In genomic region chr4:83219253-83219652, GRCm38 (mm10) we compare ENCODE assay signal across 20 mouse cellular contexts.
DNase-seq lines count a peak whose midpoint lies in the region; ATAC-seq and TF ChIP-seq lines count a peak whose summit lies in the region.
"Had no signal": no experiment of that assay in that cellular context is flagged by ENCODE, and none has a peak within 500 bp of the region (broad histone marks: within the 10 kb centered on the region; RNA-seq: fewer than 3 reads in every experiment).

No protein-coding gene starts in this region.

- H3K27ac ChIP-seq in left cerebral cortex, adult 2 months: peak overlapping the region; percentile 20

- intact Hi-C loops in left cerebral cortex, adult 2 months (cut with DNase I): no loop called here
- intact Hi-C loops in left cerebral cortex, postnatal 10 days (cut with DNase I): no loop called here
- intact Hi-C loops in heart, postnatal 36 days (cut with DNase I): no loop called here

- no peak overlapping the region for H3K4me3 ChIP-seq in left cerebral cortex, adult 2 months

- no peak for TF ChIP-seq CTCF in left cerebral cortex, adult 2 months (IDR thresholded peaks at IDR 0.05)

- ATAC-seq in frontal cortex, adult (ENCODE audit: low TSS enrichment): peak; percentile 80
- ATAC-seq: activated CD4-positive, CD25-positive, alpha-beta regulatory T cell, adult 4 months; CD4-positive, CD25-positive, alpha-beta regulatory T cell, adult 4 months; Patski had no signal

- no peak for DNase-seq in frontal cortex, postnatal 14 days (ENCODE audit: low spot score in 2 of 2)
- no peak for DNase-seq in left cerebral cortex, adult 2 months (ENCODE audit: extremely low spot score in 1 of 2, low spot score in 2 of 2)
- DNase-seq in left cerebral cortex, postnatal 10 days (ENCODE audit: extremely low spot score in 1 of 2, low spot score in 2 of 2): no peak
- DNase-seq in brain, adult 2 months (ENCODE audit: low read depth, low spot score): peak; percentile 48
- DNase-seq in heart, postnatal 36 days: no peak
- DNase-seq: adrenal gland, adult 2 months; adrenal gland, adult 8-10 months; adrenal gland, postnatal 10 days; adrenal gland, postnatal 14 days; adrenal gland, postnatal 25 days; adrenal gland, postnatal 36 days; B cell, adult 2 months; cerebellum, adult 11 months; cerebellum, adult 11-12 months; cerebellum, adult 18-20 months; cerebellum, adult 2 months had no signal
